Mouse (Mus musculus): ENCODE results near the gene Nup214.
A peak's percentile ranks its signal among the peaks of the same experiment; 100 is the strongest.

Nup214 gene

DNA sequence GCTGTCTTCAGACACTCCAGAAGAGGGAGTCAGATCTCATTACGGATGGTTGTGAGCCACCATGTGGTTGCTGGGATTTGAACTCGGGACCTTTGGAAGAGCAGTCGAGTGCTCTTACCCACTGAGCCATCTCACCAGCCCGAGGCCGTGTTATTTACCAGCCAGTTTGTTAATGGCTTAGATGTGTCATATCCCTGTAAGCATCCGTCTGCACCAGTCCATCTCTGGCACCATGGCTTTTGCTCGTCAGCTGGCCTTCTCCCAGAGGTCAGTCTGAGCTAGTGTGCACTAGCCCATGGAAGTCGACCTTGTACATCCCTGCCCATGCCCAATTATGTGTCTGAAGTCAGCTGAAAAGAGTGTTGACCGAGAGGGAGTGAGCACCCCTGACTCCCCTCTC, 66.4 kb downstream of the Nup214 start:
- peak in 1 of 2 experiments; percentile 74 for DNase-seq (ENCODE audit: inconsistent age in 2 of 2, low spot score in 1 of 2)

DNA sequence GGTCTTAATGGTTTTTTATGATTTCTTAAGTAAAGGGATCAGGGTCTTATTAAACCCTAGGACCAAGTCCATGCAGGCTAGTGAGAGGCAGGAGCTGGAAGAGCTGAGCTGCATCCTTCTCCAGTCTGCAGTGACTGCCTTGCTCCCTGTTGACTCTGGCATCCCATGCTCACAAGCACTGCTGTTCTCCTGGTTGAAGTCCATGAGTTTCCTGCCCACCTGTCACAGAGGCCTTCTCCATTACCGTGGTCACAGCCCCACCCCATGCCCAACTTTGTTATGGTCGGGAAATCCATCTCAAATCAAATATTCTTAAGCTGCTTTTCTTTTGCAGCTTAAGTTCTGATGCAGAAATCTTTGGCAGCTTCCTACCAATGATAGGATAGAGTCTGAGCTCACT, 66.9 kb downstream of the Nup214 start:
- no peak for DNase-seq (ENCODE audit: inconsistent age in 2 of 2, low spot score in 1 of 2)

DNA sequence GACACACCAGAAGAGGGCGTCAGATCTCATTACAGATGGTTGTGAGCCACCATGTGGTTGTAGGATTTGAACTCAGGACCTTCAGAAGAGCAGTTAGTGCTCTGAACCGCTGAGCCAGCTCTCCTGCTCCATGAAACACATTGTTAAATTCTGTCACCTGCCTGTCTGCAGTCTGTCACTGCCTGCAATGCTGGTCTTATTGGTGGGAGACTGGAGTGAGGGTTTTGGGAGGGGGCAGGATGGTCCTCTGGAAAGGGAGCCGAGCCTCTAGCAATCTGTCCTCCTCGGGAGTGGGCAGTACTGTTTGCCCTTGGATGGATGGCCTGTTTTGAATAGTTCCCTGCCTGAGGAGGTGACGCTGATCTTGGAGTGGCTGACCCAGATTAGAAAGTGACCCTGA, 69.6 kb downstream of the Nup214 start:
- peak in 1 of 2 experiments; percentile 67 for DNase-seq (ENCODE audit: inconsistent age in 2 of 2, low spot score in 1 of 2)

DNA sequence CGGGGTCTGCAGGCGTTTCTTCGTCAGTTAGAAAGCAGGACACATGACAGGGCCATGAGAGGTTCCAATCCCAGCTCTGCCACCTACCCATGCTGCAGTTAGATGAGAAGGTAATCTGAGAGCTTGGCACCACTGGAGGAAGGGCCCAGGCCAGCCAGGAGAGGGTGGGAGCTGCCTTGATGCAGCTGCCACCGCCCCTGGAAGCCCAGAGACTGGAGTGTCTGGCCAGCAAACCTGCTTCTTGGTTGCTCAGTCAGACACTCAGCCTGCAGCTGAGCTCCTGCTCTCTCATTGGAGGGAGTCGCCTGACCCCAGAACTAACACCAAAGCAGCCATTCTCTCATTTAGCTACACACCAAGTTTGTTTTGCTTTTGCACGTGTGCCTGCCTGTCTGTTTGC, 71.1 kb downstream of the Nup214 start:
- DNase-seq (ENCODE audit: inconsistent age in 2 of 2, low spot score in 1 of 2): no peak

DNA sequence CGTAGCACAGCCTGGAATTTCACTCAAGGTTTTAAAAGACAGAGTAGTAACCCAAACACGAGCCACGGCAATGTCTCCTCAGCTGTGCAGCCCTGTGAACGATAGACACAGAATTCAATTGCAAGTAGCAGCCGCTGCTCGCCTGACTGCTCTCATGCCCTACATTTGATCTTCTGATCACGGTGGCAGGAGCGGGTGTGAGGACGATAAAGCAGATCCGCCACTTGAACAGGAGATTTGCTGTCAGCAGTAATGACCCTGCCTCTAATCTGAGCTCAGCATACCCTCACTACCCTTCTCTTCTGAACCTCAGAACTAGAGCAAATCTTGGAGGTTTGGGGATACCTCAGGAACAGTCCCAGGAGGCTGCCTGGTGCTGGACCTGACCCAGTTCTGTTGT, 71.8 kb downstream of the Nup214 start:
- no peak for DNase-seq (ENCODE audit: inconsistent age in 2 of 2, low spot score in 1 of 2)

DNA sequence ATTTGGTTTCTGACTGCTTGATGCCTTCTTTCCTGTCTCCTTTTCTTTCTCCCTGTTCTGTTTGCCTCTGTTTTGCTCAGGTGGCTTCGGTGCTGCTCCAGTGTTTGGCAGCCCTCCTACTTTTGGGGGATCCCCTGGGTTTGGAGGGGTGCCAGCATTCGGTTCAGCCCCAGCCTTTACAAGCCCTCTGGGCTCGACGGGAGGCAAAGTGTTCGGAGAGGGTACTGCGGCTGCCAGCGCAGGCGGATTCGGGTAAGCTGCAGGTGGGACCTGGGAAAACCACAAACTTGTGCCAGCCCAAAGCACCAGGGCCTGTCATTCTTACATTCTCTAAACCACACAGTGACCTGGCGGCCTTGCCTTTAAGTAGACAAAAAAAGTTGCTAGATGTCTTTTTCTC, 73.1 kb downstream of the Nup214 start:
- DNase-seq (ENCODE audit: inconsistent age in 2 of 2, low spot score in 1 of 2): no peak

DNA sequence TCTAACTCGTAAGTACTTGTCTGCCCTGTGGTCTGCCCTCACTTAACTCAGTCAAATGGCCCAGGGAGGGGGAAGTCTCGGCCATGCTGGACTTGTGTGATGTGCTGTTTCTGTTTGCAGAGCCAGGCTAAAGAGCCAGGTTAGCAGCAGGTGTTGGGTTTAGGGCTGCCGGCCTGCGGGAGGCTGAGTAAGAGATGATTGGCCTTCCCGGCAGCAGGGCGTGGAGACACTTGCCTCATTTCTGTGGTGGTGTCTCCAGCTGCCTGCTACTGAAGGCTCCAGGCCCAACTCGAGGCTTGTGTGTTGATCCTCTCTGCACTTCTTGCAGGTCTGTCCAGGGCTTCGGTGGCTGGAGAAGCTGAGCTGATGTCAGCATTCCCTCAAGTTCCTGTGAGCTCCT, 77.6 kb downstream of the Nup214 start:
- no peak for DNase-seq (ENCODE audit: inconsistent age in 2 of 2, low spot score in 1 of 2)

DNA sequence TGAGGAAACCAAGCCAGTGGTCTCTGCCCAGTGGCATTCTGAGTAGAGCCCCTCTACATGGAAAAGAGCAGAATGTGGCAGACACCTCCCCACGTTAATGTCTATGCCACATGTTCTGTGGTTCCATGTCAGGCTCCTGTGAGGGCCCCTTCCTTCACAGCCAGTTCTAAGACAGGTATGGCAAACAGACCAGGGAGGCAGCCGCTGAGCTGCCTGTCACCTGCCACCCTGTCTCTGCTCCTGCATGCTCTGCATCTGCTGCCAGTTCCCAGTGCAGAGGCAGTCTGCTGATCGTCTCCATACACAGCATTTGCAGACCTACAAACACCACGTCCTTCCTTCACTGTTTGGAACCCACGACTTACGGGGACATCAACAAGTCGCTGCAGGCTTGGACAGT, 78.2 kb downstream of the Nup214 start:
- no peak for DNase-seq (ENCODE audit: inconsistent age in 2 of 2, low spot score in 1 of 2)

DNA sequence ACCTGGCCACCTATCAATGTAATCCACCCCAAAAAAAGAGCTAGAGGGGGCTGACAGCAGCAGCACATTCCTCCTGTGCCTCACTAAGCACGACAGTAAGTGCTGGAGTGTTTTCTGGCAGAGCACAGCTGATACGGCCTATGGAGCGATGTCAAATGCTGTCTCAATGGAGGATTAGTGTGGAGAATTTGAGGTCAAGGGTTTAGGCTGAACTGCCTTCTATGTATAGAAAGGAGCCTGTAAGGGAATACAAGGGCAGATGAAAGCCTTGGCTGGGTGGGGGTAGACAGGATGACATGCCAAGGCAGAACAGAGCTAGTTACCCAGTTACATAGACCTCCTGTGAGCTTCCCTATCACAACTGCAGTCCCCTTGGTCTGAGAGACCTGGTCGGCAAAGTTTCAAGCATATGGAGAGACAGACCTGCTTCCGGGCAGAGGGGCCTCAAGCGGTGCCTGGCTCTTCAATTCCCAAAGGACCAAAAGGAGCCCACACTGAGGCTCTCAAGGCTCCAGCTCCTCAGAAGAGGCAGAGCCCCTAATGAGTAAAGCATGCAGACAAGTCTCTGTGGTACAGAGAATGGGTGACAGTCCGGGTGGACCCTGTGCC, 81.2 kb downstream of the Nup214 start:
- no peak for DNase-seq (ENCODE audit: inconsistent age in 2 of 2, low spot score in 1 of 2)

DNA sequence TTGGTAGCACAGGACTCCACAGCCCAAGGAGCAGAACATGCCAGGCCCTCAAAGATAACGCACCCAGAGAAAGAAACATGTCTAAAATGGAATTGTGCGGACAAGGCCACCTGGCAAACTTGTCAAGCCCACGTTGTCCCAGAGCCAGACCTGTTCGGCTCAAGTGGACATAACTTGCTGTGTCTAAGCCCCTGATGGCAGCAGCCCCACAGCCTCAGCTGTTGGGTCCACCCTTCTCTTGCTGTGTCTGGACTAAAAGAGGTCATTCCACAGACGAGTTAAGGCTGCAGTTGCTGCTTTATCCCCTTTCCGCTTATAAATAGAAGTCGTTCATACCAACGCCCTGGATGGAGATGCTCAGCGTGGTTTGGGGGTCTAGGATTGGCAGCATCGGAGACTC, 82.3 kb downstream of the Nup214 start:
- no peak for DNase-seq (ENCODE audit: inconsistent age in 2 of 2, low spot score in 1 of 2)

DNA sequence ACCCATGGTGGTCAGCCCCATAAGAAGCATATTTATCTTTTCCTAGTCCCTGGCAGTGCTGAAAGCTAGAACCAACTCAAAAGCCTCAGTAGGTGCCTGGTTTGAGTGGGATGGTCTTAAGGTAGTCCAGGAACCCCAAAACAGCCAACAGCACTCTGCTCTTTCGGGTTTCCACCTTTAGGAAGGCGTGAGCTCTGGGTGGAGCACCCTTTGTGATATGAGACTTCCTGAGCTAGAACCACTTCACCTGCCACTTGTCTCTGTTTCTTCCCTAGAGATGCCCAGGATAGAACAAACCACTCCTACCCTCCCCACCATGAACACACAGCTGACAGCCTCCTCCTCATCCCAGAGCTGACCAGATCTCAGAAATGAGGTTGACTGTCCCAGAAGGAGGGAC, 83.1 kb downstream of the Nup214 start:
- DNase-seq (ENCODE audit: inconsistent age in 2 of 2, low spot score in 1 of 2): no peak

DNA sequence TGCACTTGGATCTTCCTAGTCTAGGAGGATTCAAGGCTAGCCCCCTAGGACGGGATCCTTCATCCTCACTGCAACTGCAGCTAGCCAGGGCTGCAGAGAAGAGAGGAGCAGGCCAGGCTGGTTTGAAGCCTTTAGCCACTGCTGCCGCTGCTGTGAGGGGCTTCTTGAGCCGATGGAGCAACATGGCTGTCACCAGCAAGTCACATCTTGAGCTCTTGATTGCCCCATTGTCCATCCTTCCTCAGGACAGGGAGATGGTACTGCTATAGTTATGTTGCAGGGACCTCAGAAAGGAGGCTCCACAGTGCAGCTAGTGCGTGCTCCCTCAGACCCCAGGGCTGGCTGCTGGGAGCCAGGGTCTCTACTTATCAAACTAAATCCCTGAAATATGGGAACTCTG, 83.6 kb downstream of the Nup214 start:
- DNase-seq (ENCODE audit: inconsistent age in 2 of 2, low spot score in 1 of 2): no peak

DNA sequence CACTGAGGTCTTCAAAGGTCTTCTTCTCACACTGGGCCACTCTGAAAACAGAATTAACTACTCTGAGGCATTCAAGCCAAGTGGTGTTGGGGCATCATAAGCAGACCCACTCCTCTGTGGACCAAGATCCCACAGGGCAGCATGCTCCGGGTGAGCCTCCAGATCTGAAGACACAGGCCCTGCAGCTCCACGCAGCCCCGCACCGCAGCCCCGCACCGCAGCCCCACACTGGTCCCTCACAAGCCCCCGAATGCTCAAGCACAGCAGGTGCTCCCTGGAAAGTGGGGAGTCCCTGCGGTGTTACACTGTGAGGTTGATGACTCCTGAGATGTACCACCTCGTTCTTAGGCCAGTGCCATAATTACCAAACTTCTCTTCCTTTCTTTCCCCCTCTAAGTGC, 84.0 kb downstream of the Nup214 start:
- no peak for DNase-seq (ENCODE audit: inconsistent age in 2 of 2, low spot score in 1 of 2)

DNA sequence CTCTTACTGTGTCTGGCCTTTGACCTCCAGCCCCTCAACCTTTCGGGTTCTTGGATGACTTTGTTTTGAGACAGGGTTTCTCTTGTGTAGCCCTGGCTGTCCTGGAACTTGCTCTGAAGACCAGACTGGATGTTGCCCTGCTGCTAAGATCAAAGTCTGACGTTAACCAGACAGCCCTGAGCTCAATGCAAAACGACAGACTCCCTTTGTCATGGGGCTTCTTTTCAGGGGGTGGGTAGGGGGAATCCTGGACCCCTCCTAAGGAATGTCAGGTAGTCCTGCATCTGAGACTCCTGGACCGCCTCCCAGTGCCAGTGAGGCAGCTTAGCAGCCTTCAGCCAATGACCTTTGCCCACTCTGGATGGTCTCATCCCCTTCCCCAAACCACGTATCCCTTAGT, 84.5 kb downstream of the Nup214 start:
- DNase-seq (ENCODE audit: inconsistent age in 2 of 2, low spot score in 1 of 2): no peak

DNA sequence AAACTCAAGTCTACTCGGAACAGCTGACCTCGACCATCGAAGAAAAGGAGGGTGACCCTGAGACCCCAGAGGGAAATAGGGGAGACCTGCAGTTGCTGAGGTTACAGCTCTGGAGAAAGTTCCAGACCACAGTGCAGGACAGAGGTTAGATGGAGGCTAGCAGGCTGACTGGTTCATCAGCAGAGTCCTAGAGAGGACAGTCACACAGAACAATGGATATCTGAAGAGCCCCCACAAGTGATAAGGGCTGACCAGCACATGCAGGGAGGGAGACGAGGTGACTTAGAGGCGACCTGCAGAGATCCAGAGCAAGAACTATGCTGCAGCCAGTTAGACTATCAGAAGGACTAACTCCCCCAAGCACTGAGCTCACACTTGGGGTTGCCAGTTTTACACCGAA, 85.4 kb downstream of the Nup214 start:
- DNase-seq (ENCODE audit: inconsistent age in 2 of 2, low spot score in 1 of 2): no peak

DNA sequence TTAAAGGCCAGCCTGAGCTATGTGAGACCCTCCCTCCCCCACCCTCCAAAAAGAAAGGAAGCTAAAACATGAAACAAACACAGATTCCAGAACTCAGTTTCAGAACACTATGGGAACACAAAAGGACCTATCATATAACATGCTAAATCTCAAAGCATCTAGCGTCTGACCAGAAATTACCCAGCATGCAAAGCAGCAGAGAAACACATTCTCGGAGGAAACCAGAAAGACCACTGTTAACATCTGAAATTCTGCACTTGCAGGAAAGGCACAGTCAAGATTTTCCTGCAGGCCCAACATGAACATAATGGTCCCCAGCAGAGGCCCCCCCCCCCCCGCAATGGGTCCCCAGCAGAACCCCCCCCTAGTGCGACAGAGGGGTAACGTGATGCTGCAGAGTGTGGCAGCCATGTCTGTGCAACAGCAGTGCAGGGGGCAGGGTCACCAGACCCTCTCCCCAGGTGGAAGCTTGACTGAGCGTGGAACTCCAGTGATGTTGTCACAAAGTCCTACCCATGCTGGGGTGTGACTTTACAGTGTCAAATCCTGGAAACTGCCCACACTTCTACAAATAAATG, 86.1 kb downstream of the Nup214 start:
- DNase-seq (ENCODE audit: inconsistent age in 2 of 2, low spot score in 1 of 2): no peak

DNA sequence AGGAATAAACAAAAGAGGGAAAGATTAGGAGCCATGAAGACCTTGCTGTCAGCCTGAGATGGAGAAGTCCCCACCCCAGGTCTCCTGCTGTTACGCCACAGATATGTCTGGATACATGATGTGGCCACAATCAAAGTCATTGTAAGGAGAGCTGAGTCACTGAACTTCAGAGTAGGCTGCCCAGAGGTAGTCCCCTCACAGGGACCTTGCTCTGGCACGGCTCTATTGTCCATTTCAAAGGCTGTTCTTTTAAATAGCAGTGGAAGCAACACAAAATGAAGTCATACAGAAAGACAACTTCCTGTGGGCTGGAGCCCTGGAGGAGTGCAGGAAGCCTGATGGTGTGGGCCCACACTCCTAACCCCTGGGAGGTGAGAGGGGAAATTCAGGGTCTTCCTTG, 87.0 kb downstream of the Nup214 start:
- no peak for DNase-seq (ENCODE audit: inconsistent age in 2 of 2, low spot score in 1 of 2)

DNA sequence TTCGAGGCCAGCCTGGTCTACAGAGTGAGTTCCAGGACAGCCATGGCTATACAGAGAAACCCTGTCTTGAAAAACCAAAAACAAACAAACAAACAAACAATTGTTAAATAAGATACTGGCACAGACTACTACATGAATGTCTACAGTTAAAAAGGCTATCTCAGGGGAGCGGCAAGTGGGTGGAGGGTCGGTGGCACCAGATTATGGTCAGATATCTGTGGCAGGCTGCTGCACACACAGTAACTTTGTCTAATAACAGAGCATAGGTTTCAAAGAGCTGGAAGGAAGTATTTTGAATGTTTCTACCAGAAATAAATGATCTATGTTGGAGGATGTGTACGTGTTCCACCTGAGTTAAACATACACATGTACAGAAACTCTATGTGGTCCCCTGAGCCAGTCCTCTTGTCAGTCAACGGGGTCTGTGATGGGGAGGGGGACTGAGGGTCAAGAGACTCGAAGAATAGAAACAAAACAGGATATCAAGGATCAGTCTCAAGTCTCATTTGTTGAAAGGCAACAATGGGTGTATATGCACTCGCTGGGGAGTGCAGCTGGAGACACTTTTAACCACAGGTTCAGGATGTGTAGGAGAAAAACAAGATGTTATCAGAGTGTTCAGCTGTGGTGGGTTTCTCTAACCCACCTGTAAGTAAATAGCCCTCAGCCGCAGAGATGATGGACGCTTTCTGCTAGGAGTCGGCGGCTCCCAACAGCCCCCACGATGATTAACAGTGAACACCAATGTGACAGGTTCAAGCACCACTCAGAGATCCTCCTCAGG, 87.7 kb downstream of the Nup214 start:
- no peak for DNase-seq (ENCODE audit: inconsistent age in 2 of 2, low spot score in 1 of 2)

DNA sequence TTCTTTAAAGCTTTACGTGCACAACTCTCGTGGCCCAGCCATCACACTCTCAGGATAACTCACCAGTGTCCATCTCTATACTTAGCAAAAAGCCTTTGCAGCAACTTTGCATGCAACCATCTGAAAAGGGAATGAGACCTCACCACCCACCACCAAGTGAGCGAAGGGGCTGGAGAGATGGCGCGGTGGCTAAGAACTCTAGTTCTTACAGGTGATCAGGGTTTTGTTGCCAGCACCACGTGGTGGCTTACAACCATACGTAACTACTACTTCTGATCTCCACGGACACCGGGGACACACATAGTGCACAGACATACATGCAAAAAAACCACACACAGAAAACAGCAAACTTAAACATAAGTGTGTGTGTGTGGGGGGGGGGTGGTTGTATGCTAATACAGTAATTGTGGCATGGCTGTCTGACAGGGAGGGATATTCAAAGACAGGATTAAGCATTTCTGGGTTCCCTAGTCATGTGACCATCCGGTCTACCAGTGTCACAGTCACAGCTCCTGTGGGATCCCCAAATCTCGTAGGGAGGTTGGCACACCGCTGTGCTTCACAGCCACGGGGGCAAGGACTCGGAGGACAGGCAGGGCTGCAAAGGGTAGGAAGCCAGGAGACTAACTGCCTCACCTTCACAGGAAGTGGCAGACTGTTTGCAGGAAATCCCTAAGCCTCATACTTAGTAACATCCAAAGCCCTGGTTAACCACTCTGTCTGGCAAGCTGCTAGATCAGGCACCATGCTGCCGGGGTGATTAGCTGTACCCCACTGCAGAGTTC, 88.6 kb downstream of the Nup214 start:
- DNase-seq (ENCODE audit: inconsistent age in 2 of 2, low spot score in 1 of 2): no peak

DNA sequence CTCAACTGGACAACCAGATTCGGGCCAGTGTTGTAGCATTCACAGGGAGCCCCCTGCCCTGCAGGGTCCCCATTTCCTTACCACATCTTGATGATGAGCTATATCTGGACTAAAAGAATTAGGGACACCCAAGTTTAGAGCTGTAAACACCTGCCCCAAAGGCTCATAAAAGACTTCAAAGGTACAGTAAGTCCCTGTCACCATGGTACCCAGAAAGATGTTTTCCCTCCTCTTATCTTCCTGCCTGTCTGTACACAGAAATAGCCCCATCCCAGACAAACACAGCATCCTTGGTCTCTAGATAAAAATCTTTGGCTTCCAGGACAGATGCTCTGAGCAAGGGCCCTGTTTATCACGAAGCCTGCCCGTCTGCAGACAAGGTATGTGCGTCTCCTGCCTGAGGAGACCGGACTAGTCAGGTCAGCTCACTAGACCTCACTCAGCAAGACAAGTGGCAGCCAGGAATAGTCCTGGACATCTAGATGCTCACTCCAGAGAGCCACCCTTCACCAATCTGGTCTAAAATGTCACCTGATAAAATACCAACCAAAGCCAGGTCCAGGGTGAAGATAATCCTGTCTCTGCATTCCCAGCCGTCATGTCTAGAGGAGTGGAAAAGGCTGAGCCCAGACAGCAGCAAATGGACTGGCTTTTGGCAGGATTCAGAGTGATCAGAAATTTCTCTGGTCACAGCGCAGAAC, 89.4 kb downstream of the Nup214 start:
- DNase-seq (ENCODE audit: inconsistent age in 2 of 2, low spot score in 1 of 2): no peak

DNA sequence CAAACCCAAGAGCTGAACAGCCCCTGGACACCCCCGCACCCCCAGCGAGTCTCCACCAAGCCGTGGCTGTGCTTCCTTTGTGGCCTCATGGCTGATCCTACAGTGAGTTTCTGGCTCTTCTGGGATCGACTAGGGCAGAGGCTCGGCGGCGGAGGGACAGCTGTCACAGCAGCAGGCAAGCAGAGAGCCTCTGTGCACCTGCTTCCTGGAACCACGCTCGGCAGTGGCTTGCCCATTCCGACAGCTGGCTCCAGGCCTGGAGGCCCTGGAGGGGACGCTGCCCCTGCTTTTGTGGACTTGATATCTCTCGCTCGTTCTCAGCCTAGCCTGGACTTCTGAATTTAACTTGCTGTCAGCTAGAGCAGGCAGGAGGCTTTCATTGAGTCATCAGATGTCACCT, 90.7 kb downstream of the Nup214 start:
- no peak for DNase-seq (ENCODE audit: inconsistent age in 2 of 2, low spot score in 1 of 2)

Data from adrenal gland, adult (tissue).